Mouse (Mus musculus) ES-Bruce4 (cell line): ENCODE measurements around the gene Ech1. TPM values are rescaled to one million over a fixed set of nuclear protein-coding genes. Genes with fewer than 3 reads are reported as not detected.

Source experiments
- H3K27ac ChIP-seq: 2 replicates; pipeline ENCODE4 v1.5.1; 2012; ENCODE audit warnings: low read length, inconsistent platforms; ENCODE audit not compliant: insufficient read depth
- H3K27me3 ChIP-seq: 2 replicates; pipeline ENCODE4 v1.6.1; 2012; ENCODE audit warnings: mild to moderate bottlenecking, low read length, inconsistent platforms; ENCODE audit not compliant: control insufficient read depth, poor library complexity, insufficient read depth, severe bottlenecking
- H3K36me3 ChIP-seq: 2 replicates; pipeline ENCODE4 v1.6.1; 2012; ENCODE audit warnings: inconsistent platforms, mild to moderate bottlenecking, low read length, moderate library complexity; ENCODE audit not compliant: control insufficient read depth, poor library complexity, insufficient read depth, severe bottlenecking
- H3K4me1 ChIP-seq: one replicate; pipeline ENCODE4 v1.8.1; 2011; ENCODE audit warnings: low read length; ENCODE audit not compliant: control insufficient read depth, insufficient read depth
- H3K4me3 ChIP-seq: 2 replicates; pipeline ENCODE4 v1.5.1; 2011; ENCODE audit warnings: low read depth, mild to moderate bottlenecking, low read length
- H3K9ac ChIP-seq: 2 replicates; pipeline ENCODE4 v1.6.1; 2012; ENCODE audit warnings: low read depth, mild to moderate bottlenecking, inconsistent platforms; ENCODE audit not compliant: poor library complexity, severe bottlenecking
- H3K9me3 ChIP-seq: replicated peaks from 2 replicates; pipeline ENCODE4 v1.6.1; 2012; ENCODE audit warnings: mild to moderate bottlenecking, low read length, inconsistent platforms; ENCODE audit not compliant: control insufficient read depth, poor library complexity, insufficient read depth, severe bottlenecking
- CTCF ChIP-seq: IDR thresholded peaks from one replicate; pipeline ENCODE4 v1.8.1; 2011; ENCODE audit warnings: low read depth, low read length
- EP300 ChIP-seq: IDR thresholded peaks from 2 replicates; pipeline ENCODE4 v1.6.1; 2011; ENCODE audit warnings: low read depth, low read length; ENCODE audit not compliant: insufficient read depth
- POLR2A ChIP-seq: IDR thresholded peaks from one replicate; pipeline ENCODE4 v1.8.1; 2011; ENCODE audit warnings: low read length; ENCODE audit not compliant: insufficient read depth
- polyA plus RNA-seq: library from polyadenylated mRNA; stranded (reverse); fragments of >200 nt; gene quantifications from 2 replicates; pipeline ENCODE4 v1.2.4, GENCODE M21; 2011; ENCODE audit warnings: low read depth; ENCODE audit not compliant: missing spikeins, insufficient read depth, insufficient read length

Gene Ech1
- polyA plus RNA-seq, 1 experiment, result 41.3 TPM

- no peak overlapping the region for H3K9ac ChIP-seq
Observed at GRCm38 (mm10) chr7:28849700-28850236, 24.8 kb downstream of the Ech1 start.

GRCm38 (mm10) chr7:28850642-28851041 is 25.6 kb downstream of the Ech1 start:
- H3K9ac ChIP-seq, result no peak overlapping the region
- no peak overlapping the region for H3K27ac ChIP-seq
- no peaks in the 10 kb centered on the region for H3K27me3 ChIP-seq
- TF ChIP-seq EP300 (no peak), POLR2A (no peak), CTCF (no peak)
- no peaks in the 10 kb centered on the region for H3K36me3 ChIP-seq
- H3K9me3 ChIP-seq, result no peaks in the 10 kb centered on the region
- no peak overlapping the region for H3K4me3 ChIP-seq
- no peaks in the 10 kb centered on the region for H3K4me1 ChIP-seq

More at GRCm38 (mm10) chr7:28849700-28850236, 24.8 kb downstream of the Ech1 start:
- TF ChIP-seq EP300, result no peak
- TF ChIP-seq CTCF, result no peak
- no peak for TF ChIP-seq POLR2A
- no peaks in the 10 kb centered on the region for H3K36me3 ChIP-seq
- H3K4me1 ChIP-seq, result no peaks in the 10 kb centered on the region
- H3K27ac ChIP-seq, result no peak overlapping the region
- no peak overlapping the region for H3K4me3 ChIP-seq
- H3K9me3 ChIP-seq, result no peaks in the 10 kb centered on the region
- no peaks in the 10 kb centered on the region for H3K27me3 ChIP-seq

- Histone ChIP-seq H3K27me3 (no peaks in the 10 kb centered on the region), H3K27ac (no peak overlapping the region), H3K9ac (no peak overlapping the region), H3K4me3 (no peak overlapping the region), H3K4me1 (peaks cover 5% of the 10 kb centered on the region), H3K36me3 (no peaks in the 10 kb centered on the region), H3K9me3 (no peaks in the 10 kb centered on the region)
- TF ChIP-seq POLR2A (no peak), CTCF (no peak), EP300 (no peak)
Observed at GRCm38 (mm10) chr7:28859953-28860352, 34.9 kb downstream of the Ech1 start.

DNA sequence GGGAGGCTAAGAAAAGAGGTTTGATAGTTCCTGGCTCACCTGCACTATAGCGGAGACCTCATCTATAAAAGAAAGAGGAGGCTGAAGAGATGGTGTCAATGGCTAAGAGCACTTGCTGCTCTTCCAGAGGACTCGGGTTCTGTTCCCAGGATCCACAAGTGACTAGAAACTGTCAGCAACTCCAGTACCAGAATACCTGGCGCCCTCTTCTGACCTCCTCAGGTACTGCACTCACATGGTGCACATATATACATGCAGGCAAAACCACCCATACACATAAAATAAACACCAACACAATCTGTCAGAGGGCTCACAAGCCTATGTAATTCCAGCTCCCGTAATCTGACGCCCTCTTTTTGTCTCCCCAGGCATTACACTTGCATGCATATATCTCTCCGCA is 35.9 kb downstream of the Ech1 start:
- H3K4me1 ChIP-seq, result peaks cover 7% of the 10 kb centered on the region
- no peak overlapping the region for H3K4me3 ChIP-seq
- no peaks in the 10 kb centered on the region for H3K36me3 ChIP-seq
- no peak overlapping the region for H3K27ac ChIP-seq
- no peak for TF ChIP-seq POLR2A
- TF ChIP-seq EP300, result no peak
- peak; percentile 9 for TF ChIP-seq CTCF
- no peak overlapping the region for H3K9ac ChIP-seq
- H3K27me3 ChIP-seq, result no peaks in the 10 kb centered on the region
- H3K9me3 ChIP-seq, result no peaks in the 10 kb centered on the region

DNA sequence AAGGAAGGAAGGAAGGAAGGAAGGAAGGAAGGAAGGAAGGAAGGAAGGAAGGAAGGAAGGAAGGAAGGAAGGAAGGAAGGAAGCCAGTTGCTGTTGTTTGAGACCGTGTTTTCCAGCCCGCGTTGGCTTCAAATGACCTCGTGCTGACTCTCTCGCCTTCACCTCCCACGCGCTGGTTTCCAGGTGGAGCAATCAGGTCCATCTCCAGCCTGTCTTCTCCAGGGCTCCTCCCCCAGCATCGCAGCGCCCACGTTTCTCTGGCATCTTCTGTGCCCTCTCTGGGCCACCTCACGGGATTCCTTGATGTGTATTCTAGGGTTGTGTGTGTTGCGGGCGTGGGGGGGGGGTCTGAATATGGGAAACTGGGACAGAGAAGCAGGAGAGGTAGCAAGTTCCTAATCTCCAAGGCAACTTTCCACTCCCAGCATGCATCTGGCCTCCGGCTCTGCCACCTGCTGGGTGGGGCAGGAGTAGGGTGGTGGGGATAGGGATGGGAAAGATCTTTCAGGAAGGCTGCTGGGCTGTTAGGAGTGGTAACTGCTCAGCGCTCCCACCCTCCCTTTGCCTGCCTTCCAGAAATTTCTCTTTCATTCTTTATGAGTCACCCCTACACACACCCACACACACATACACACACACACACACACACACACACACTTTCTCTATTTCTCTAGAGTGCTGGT is 37.9 kb downstream of the Ech1 start:
- Histone ChIP-seq H3K4me1 (peaks cover 10% of the 10 kb centered on the region), H3K27ac (no peak overlapping the region), H3K27me3 (no peaks in the 10 kb centered on the region), H3K4me3 (no peak overlapping the region), H3K9me3 (no peaks in the 10 kb centered on the region), H3K36me3 (no peaks in the 10 kb centered on the region), H3K9ac (no peak overlapping the region)
- no peak for TF ChIP-seq CTCF

GRCm38 (mm10) chr7:28863540-28863939 is 38.5 kb downstream of the Ech1 start, which contains the start of gene Lgals7:
Gene Lgals7 (plus strand): TSS chr7:28863853.
- TF ChIP-seq POLR2A (no peak), EP300 (no peak), CTCF (no peak)
- Histone ChIP-seq H3K4me3 (no peak within 1 kb of the TSS), H3K9ac (no peak within 1 kb of the TSS), H3K9me3 (no peaks in the 10 kb centered on the region), H3K27me3 (no peaks in the 10 kb centered on the region), H3K27ac (no peak within 1 kb of the TSS), H3K4me1 (peaks cover 10% of the 10 kb centered on the region), H3K36me3 (no peaks in the 10 kb centered on the region)
